Mouse (Mus musculus): ENCODE results near the gene Rhog. TPM values are rescaled to one million over a fixed set of nuclear protein-coding genes. Genes with fewer than 3 reads are reported as not detected.

Rhog gene
- polyA plus RNA-seq, 1 experiment from 2014 or later, result 20.1 TPM

DNA sequence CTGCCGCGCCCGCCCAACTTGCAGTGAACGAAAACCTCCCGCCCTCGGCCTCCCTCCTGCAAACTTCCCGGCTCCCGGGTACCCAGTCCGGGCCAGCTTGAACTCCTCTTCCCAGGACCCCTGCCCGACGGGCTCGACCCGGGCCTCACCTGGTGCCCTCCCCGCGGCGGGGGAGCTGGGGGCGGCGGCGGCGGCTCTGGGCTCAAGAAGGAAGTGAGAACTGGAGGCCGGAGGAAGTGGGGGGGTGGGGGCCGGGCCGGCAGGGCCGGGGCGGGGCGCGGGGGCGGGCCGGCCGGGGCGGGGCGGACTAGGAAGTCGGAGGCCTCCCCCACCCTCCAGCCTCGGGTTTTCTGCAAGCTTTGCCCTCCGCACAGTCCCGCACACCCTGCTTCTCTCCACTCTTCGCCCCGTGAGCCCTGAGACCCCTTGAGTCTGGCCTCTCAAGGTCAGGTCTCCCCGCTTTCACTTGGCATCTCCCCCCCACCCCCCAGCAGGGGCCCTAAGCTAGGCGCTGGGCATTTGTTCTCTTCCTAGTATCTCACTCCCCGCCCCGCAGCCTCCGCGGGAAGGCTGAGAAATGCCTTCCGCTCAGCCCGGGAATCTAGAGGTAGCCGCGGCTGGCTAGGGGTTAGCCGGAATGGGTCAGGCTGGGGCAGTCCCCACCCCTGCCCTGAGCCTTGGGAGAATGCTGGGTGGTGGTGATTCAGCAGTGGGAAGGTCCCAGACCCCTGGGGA lies 5.8 kb downstream of the Rhog start:
- Histone ChIP-seq H3K4me3 (peak overlapping the region; percentile 74), H3K27me3 (no peaks in the 10 kb centered on the region), H3K9ac (peak overlapping the region; percentile 70), H3K4me2 (peak overlapping the region; percentile 95), H3K36me3 (no peaks in the 10 kb centered on the region), H3K27ac (replicated peaks) (peak overlapping the region; percentile 84), H3K9me3 (no peaks in the 10 kb centered on the region), H3K4me1 (replicated peaks) (peaks cover 40% of the 10 kb centered on the region)
- WGBS, result under 1% methylated on average over 46 of the region's 49 CpGs
- peak; percentile 84 for ATAC-seq (ENCODE audit: low FRiP score, low read depth)

DNA sequence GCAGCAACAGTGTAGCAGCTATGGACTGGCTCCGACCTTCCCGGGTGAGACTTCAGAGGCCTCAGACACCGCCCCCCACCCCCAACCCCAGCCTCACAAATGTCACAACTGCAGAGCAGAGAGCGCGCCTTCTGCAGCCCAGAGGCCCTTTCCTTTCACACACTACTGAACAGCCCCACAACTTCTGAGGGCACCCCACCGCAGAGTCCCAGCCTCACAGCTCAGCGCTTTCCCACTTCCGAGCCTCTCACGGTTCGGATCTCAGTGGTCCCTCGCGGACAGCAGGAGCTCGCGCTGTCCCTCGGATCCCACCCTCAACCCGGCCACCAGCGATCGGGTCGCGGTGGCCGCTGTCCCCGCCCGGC lies 6.3 kb downstream of the Rhog start:
- peak; percentile 43 for ATAC-seq (ENCODE audit: low FRiP score, low read depth)
- peaks cover 40% of the 10 kb centered on the region for H3K4me1 ChIP-seq (replicated peaks)
- H3K9ac ChIP-seq, result peak overlapping the region; percentile 70
- H3K36me3 ChIP-seq, result no peaks in the 10 kb centered on the region
- 0% methylated on average over 23 of the region's 23 CpGs for WGBS
- peak overlapping the region; percentile 95 for H3K4me2 ChIP-seq
- peak overlapping the region; percentile 74 for H3K4me3 ChIP-seq
- H3K27me3 ChIP-seq, result no peaks in the 10 kb centered on the region
- peak overlapping the region; percentile 70 for H3K27ac ChIP-seq (replicated peaks)
- no peaks in the 10 kb centered on the region for H3K9me3 ChIP-seq

DNA sequence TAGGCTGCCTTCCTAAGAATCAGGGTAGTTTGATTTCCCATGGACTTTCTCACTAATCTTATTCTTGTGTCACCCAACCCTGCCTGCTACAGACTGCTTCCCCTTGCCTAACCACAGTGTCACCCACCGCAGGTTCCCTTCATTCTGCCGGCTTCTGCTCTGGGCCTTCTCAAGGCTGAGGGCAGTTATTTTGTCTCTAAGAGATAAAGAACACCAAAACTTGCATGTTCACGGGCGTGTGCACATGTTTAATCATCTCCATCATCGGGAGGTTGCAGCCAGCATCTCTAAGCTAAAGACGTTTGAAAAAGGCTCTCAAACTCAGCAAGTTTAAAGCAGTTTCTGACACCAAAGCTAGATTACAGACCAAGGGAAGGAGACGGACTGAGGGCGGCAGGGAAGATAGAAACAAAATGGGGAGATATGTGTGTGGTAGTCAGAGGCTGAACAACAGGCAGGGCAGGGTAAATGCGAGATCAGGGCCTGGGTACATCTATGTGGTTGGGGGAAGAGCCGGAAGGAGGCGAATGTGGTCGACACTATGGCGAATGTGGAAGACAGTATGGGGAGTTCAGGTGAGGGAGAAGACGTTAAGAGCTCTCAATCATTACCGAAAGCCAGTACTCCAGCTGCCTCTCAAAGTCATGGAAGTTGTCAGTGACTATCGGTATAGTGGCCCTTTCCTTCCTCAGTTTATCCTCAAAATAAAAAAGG lies 7.0 kb downstream of the Rhog start:
- no peak for ATAC-seq (ENCODE audit: low FRiP score, low read depth)
- H3K27ac ChIP-seq (replicated peaks), result peak overlapping the region; percentile 70; the same call in 1 of the 2 replicates

DNA sequence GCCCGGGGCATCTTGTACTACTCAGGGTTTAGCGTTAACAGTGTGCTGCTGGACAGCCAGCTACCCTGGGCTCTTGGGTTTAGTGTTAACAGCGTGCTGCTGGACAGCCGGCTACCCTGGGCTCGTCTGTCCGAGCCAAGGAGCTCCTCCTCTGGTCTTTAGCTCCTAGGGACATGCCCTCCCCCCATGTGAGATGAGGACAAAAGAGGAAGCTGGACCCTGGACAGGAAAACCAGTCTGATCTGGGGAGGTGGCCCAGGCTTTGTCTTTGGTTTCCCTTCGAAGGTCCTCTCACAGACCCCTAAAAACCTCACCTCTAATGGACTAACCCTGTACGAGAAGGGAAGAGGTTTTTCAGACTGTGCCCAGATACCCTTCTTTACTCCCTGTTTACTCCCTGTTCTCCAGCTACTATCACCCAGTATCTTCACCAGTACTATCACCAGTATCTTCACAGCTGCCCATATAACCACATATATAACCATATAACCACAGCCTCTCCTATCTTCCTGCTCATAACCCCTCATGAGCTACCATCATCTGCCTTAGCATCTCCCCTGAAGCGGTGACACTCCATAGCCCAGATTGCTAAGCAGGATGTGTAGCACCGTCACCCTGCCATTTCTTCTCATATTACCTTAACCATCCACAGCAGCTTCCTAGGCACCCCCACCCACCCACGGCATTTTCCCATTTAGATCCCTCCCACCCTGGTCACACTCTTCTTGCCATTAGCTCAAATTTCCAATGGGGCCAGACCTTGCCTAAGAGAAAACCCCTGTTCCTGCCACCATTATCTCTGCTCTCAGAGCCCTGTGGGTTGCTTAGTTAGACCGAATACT lies 8.7 kb downstream of the Rhog start:
- Histone ChIP-seq H3K4me2 (peak overlapping the region; percentile 95; the same call in 1 of the 2 replicates), H3K27me3 (no peaks in the 10 kb centered on the region), H3K4me1 (replicated peaks) (peaks cover 40% of the 10 kb centered on the region), H3K27ac (replicated peaks) (no peak overlapping the region), H3K9me3 (no peaks in the 10 kb centered on the region), H3K4me3 (no peak overlapping the region), H3K9ac (no peak overlapping the region), H3K36me3 (no peaks in the 10 kb centered on the region)
- no peak for ATAC-seq (ENCODE audit: low FRiP score, low read depth)
- WGBS, result 65% methylated on average over 12 of the region's 12 CpGs

More for the DNA sequence above, 7.0 kb downstream of the Rhog start:
- peak overlapping the region; percentile 74 for H3K4me3 ChIP-seq
- no peaks in the 10 kb centered on the region for H3K36me3 ChIP-seq
- no peaks in the 10 kb centered on the region for H3K9me3 ChIP-seq
- H3K4me1 ChIP-seq (replicated peaks), result peaks cover 40% of the 10 kb centered on the region
- peak overlapping the region; percentile 70; the same call in 1 of the 2 replicates for H3K9ac ChIP-seq
- WGBS, result 26% methylated on average over 16 of the region's 16 CpGs
- H3K27me3 ChIP-seq, result no peaks in the 10 kb centered on the region
- H3K4me2 ChIP-seq, result peak overlapping the region; percentile 95

DNA sequence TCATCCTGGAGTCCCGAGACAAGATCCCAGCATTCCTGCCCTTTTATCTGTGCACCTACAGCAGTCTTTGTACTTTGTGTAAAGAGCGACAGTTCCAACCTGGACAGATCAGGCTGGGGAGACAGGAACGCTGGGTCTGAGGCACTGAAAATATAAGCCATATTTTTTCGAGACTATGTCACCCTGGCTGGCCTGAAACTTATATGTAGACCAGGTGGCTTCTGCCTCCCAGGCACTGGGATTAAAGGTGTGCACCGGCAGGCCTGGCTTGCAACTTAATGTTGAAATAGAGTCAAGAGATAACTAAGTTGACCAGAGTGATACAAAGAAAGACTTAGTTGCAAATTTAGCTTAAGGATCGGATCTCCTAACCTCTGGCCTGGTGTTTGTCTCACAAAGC lies 9.6 kb downstream of the Rhog start:
- no peaks in the 10 kb centered on the region for H3K9me3 ChIP-seq
- no peaks in the 10 kb centered on the region for H3K36me3 ChIP-seq
- no peak overlapping the region for H3K27ac ChIP-seq (replicated peaks)
- no peak for ATAC-seq (ENCODE audit: low FRiP score, low read depth)
- no peaks in the 10 kb centered on the region for H3K27me3 ChIP-seq
- H3K4me2 ChIP-seq, result no peak overlapping the region
- H3K4me1 ChIP-seq (replicated peaks), result peaks cover 38% of the 10 kb centered on the region
- 68% methylated on average over 6 of the region's 6 CpGs for WGBS
- no peak overlapping the region for H3K9ac ChIP-seq
- no peak overlapping the region for H3K4me3 ChIP-seq

DNA sequence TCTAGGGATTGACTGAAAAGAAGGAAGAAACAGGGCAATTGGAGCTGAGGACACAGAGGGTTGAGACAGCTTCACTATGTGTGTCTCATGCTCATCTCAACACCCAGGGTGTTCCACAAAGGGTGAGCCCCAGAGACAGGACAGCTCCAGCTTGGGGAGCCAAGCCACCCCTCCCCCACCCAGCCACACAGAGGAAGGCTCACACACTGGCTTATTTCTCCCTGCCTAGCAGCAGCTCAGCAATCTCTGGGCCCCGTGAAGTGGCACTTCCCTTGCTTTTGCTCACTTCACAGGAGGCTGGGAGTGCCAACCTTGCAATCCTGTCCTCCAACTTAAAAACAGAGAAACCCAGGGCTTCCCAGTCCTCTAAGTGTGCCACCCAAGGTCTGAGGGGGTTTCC lies 10.1 kb downstream of the Rhog start:
- H3K27ac ChIP-seq (replicated peaks), result no peak overlapping the region; the same call in 1 of the 2 replicates
- H3K27me3 ChIP-seq, result no peaks in the 10 kb centered on the region
- no peaks in the 10 kb centered on the region for H3K9me3 ChIP-seq
- ATAC-seq (ENCODE audit: low FRiP score, low read depth), result no peak
- 13% methylated on average over 1 of the region's 1 CpGs for WGBS
- no peak overlapping the region for H3K4me3 ChIP-seq
- H3K4me1 ChIP-seq (replicated peaks), result peaks cover 33% of the 10 kb centered on the region
- no peaks in the 10 kb centered on the region for H3K36me3 ChIP-seq
- no peak overlapping the region for H3K4me2 ChIP-seq
- no peak overlapping the region for H3K9ac ChIP-seq

DNA sequence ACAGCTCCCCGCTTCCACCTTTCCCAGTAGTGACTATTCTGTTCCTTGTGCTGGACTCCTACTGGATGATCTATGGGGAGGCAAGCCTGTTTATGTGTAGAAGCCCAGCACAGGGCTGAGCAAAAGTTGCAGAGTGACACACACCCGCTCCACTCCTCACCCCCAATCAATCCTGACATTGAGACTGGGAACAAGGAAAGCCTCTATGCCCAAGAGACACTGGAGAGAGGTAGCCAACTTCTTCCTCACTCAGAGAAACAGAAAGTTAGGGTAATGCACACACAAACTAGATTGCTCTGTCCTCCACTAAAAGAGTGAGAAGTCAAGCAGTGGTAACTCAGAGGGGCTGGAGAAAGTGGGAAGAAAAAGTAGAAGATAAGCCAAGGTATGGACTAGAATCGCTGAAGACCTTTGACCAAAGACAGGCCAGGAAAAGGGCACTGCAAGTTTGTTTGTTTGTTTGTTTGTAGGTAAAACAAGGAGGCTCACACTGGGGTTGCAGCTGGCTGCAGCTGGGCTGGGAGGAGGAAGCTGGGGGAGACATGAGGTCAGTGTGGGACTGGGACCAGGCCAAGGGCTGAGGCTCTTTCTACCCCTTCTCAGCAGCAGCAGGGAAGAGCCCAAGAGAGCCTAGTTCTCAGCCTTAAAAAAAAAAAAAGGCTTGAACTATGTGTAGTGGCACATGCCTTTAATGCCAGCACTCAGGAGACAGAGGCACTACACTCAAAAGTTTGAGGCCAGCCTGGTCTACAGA lies 10.9 kb downstream of the Rhog start:
- H3K27ac ChIP-seq (replicated peaks), result no peak overlapping the region
- H3K4me1 ChIP-seq (replicated peaks), result peaks cover 33% of the 10 kb centered on the region
- H3K27me3 ChIP-seq, result no peaks in the 10 kb centered on the region
- H3K36me3 ChIP-seq, result peaks cover under 1% of the 10 kb centered on the region; the same call in 1 of the 2 replicates
- no peaks in the 10 kb centered on the region for H3K9me3 ChIP-seq
- H3K4me2 ChIP-seq, result no peak overlapping the region
- H3K9ac ChIP-seq, result no peak overlapping the region
- no peak overlapping the region for H3K4me3 ChIP-seq
- no peak for ATAC-seq (ENCODE audit: low FRiP score, low read depth)
- WGBS, result 90% methylated on average over 3 of the region's 3 CpGs

DNA sequence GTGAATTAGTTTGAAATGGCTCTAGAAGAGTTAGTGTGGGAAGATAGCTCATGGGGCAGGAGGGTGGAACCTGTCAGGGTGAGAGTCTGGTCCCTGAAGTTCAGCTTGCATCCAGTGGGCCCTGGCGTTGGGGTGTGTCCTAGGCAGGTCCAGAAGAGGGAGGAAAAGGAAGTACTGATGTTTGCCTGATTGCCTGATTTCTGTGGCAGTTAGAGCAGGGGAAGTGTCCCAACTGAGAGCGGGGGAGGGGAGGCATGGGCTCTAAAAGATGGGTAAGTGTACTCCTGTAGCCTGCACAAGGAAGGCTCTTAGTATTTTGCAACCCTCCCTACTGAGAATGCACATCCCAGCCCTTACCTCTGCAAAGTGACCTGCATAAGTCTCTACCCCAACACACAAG lies 12.0 kb downstream of the Rhog start:
- Histone ChIP-seq H3K27ac (replicated peaks) (no peak overlapping the region), H3K9me3 (no peaks in the 10 kb centered on the region), H3K4me2 (no peak overlapping the region), H3K9ac (no peak overlapping the region), H3K36me3 (peaks cover 9% of the 10 kb centered on the region; the same call in 1 of the 2 replicates), H3K4me3 (no peak overlapping the region), H3K4me1 (replicated peaks) (peaks cover 23% of the 10 kb centered on the region), H3K27me3 (no peaks in the 10 kb centered on the region)
- 90% methylated on average over 2 of the region's 2 CpGs for WGBS
- ATAC-seq (ENCODE audit: low FRiP score, low read depth), result no peak

DNA sequence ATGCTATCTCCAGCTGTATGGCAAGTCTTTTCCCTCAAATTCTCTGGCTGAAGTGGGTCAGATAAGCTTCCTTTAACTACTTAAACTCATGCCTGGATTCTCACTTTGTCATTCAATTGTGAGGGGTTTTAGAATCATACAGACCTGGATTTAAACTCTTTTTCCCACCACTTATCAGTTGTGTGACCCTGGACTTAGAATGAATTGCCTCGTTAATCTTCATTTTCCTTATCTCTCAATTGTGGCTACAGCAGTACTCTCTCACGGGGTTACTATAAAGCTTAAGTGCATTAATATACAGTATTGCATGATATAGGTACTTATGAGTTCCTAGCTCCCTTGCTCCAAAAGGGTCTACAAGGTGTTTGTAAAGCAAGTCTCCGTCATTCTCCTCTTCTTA lies 12.9 kb downstream of the Rhog start:
- ATAC-seq (ENCODE audit: low FRiP score, low read depth), result no peak
- H3K36me3 ChIP-seq, result peaks cover 17% of the 10 kb centered on the region
- H3K9ac ChIP-seq, result no peak overlapping the region
- no peaks in the 10 kb centered on the region for H3K27me3 ChIP-seq
- H3K4me3 ChIP-seq, result no peak overlapping the region
- peaks cover 20% of the 10 kb centered on the region for H3K4me1 ChIP-seq (replicated peaks)
- WGBS, result 89% methylated on average over 3 of the region's 3 CpGs
- H3K9me3 ChIP-seq, result no peaks in the 10 kb centered on the region
- H3K4me2 ChIP-seq, result no peak overlapping the region
- H3K27ac ChIP-seq (replicated peaks), result no peak overlapping the region

DNA sequence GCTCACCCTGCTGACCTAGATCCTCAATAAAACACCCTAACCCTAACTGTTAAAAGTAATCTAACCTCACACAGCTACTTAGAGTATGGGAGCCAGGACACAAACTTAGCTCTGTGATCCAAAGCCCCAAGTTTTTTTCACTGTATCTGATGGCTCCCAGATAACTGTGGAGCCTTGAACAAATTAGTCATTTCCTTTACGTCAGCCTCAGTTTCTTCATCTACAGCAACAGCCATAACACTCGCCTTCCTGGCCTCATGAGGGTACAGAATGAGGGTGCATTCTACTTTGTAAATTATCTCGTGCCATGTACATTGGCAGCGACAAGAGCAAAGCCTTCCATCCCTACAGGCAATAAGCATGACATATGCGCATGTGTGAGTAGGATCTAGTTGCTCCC lies 13.5 kb downstream of the Rhog start:
- H3K4me2 ChIP-seq, result no peak overlapping the region
- H3K27me3 ChIP-seq, result no peaks in the 10 kb centered on the region
- no peak overlapping the region for H3K4me3 ChIP-seq
- H3K4me1 ChIP-seq (replicated peaks), result peaks cover 14% of the 10 kb centered on the region
- H3K27ac ChIP-seq (replicated peaks), result no peak overlapping the region
- H3K36me3 ChIP-seq, result peaks cover 23% of the 10 kb centered on the region
- ATAC-seq (ENCODE audit: low FRiP score, low read depth), result no peak
- H3K9me3 ChIP-seq, result no peaks in the 10 kb centered on the region
- 85% methylated on average over 5 of the region's 5 CpGs for WGBS
- H3K9ac ChIP-seq, result no peak overlapping the region

DNA sequence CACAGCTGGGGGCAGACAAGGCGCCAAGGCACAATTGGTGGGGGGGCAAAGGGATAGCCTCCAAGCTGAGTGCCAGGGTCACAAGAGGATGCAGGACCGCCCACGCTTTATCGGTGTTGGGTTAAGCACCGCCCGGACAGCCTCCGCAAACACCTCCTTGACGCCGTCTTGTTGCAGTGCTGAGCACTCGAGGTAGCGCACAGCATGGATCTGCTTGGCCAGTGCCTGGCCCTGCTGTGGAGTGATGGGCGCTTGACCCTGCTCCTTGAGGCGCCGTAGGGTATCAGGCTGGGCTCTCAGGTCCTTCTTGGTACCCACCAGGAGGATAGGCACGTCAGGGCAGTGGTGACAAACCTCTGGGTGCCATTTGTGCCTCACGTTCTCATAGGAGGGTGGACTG lies 16.3 kb downstream of the Rhog start:
- peaks cover 38% of the 10 kb centered on the region for H3K36me3 ChIP-seq
- no peaks in the 10 kb centered on the region for H3K9me3 ChIP-seq
- 95% methylated on average over 16 of the region's 16 CpGs for WGBS
- no peaks in the 10 kb centered on the region for H3K27me3 ChIP-seq
- no peaks in the 10 kb centered on the region for H3K4me1 ChIP-seq (replicated peaks)
- no peak overlapping the region for H3K4me3 ChIP-seq
- ATAC-seq (ENCODE audit: low FRiP score, low read depth), result no peak
- H3K27ac ChIP-seq (replicated peaks), result no peak overlapping the region
- H3K4me2 ChIP-seq, result no peak overlapping the region
- no peak overlapping the region for H3K9ac ChIP-seq
